Mouse (Mus musculus): Measurements from ENCODE around the gene Dlx4.

Gene Dlx4

DNA sequence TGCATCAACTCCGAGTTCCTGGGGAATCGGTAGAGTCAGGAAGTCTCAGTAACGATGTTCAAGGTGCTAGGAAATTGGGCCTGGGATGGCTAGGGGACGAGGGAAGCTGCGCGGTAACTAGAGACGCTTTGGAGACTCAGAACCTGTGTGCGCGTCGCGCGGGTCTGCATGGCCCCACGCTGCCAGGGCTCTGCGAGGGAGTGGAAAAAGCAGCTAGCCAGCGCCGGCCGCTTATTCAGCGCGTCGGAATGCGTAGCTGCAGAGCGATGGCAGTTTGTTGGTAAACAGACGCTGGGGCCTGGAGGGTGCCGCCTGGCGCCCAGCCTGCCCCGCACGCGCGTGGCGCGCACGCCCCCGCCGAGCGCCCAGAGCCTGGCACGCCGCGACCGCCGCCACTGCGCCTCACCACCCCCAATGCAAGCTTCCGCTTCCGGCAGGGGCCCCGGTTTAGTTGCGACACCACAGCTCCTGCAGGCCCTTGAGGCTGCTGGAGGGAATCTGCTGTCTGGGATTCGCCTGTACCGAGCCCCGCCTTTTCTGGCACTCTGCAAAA is at the start of gene Dlx4:
TSS of gene Dlx4 (minus strand) at position 413 of the 553 bp plus-strand sequence.
- DNase-seq (ENCODE audit: low spot score in 2 of 2) = no peak

DNA sequence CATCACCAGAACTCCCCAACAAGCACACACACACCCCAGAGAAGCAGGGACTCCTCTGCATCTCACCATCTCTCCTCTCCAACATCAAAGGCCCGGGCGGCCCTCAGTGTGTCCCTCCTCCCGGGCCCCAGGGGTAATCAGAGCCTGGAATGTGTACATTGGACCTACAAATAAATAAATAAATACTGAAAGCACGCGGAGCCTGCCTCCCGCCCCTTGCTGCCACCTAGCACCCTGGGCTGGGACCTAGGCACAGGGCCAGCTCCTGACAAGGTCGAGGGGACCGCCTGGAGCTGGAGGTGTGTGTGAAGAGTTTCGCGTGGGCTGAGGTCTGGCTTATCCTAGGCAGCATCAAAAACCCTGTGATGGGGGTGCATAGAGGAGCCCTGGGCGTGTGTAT is 43.8 kb upstream of the Dlx4 start:
- no peak for DNase-seq (ENCODE audit: low spot score in 2 of 2)

DNA sequence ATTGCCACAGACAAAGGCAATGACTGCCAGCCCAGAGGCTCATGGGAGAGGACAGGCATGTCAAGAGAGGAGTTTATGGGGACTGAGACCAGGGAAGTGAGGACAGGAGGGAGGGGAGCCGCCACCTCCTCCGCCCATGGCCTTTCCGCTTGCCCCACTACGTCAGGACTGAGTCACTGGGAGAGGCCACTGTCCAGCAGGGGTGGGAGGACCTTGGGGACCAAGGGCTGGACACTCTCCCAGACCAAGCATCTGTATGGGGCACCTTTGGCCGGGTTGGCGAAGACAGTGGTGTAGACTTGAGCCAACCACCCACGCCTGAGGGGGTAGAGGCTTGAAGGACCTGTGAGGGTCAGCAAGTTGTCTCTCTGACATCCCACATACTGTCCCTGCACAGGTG is 40.8 kb upstream of the Dlx4 start:
- DNase-seq (ENCODE audit: low spot score in 2 of 2) = no peak

DNA sequence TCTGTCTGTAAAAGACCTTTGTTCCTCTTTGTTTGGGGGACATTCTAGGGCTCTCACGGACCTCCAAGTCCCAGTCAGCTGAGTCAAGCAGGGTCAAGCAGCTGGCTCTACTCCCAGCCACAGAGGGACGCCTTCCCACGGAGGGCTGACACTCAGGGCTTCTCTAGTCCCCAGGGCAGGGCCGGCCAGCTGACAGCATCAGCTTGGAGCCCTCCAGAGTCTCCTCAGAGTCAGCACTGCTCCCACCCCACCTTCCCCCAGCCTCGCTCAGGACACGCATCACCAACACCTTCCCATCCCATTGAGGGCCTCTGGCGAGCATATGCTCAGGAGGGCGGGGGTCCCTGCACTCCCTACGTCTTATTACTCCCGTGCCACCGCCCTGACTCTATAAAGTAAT is 39.6 kb upstream of the Dlx4 start:
- no peak for DNase-seq (ENCODE audit: low spot score in 2 of 2)

DNA sequence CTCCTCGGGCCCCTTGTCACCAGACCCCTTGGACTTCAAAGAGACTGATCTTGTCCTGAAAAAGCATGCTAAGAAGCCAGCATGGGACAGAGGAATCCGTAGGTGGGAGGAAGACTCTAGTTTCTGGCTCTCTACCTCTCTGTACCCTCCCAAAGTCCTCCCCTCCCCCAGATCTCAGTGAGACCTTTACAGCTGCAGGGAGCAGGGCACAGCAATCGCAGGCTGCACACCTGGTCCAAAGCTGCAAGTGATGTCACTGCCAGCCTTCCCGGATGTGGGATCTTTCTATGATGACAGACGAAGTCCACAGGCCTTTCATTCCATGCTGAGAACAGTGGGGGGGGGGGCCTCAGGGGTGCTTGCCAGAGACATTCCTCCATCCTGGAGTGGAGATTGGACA is 38.5 kb upstream of the Dlx4 start:
- no peak for DNase-seq (ENCODE audit: low spot score in 2 of 2)

DNA sequence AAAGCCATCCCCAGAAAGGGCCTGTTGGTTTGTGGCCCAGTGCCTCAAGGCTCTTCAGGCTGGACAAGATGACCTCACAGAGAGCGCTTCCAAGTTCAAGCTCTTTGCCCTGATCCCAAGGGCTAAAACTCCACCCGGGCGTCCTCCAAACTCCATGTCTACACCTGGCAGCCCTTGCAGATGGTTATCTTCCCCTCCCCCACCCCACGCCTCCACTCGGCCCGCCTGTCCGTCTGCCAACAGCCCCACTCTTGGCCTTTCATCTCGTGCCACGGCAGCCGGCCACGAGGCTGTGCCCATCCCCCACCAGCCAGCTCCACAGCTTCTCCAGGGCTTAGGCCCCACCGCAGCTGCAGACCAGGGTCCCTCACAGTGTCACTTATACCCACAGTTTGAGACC is 33.2 kb upstream of the Dlx4 start:
- DNase-seq (ENCODE audit: low spot score in 2 of 2) = no peak

DNA sequence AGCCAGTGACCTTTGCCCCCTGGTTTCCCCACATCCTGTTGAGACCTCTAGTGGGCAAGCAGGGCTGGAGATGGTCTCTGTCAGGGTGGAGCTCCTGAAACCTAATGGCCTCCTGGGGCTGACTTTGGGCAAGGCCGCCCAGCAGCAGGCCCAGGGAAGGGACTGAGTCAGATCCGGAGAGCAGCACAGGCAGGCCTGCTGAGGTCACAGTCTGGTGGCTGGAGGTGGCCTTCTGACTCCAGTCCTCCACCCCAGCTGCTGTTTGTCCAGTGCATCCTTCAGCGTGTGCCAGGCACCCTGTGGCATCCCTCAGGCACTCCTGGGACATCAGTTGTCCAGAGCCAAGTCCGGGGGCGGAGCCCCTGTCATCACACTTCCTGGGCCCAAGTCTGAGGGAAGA is 19.8 kb upstream of the Dlx4 start:
- DNase-seq (ENCODE audit: low spot score in 2 of 2) = no peak

DNA sequence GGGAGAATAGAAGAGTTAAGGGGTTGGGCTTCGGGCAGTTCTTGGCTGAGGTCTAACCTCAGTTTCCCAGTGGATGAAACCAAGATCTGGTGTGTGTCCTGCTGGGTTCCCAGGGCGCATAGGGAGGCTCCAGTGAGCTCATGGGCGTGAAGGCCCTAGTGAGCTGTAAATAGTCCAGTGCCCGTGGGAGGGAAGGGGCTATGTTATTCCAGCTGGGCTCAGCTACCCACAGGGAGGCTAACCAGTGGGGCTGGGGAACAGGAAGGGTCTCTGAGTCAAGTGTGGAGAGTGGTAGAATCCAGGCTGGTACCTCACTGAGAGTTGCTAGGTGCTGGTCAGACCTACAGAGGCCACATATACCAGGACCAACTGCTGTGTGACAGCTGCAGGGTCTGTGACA is 15.6 kb upstream of the Dlx4 start:
- no peak for DNase-seq (ENCODE audit: low spot score in 2 of 2)

DNA sequence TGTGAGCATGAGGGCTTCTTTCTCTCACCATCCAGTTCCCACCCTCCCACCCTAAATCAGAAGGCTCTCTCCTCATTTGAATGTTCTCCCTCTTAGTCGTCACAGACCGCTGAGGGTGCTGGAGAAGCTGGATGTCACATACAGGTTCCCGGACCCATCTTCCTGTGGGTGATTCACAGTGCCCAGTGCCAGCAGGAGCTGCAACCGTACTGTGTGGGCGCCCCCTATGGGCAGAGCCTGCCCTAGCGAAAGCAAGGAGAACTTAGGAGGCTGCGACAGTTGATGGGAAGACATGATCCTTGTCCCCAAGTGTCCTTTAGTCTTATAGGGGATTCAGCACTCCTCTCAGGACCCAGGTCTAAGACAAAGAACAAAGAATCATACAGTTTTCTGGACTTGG is 14.6 kb upstream of the Dlx4 start:
- no peak for DNase-seq (ENCODE audit: low spot score in 2 of 2)

DNA sequence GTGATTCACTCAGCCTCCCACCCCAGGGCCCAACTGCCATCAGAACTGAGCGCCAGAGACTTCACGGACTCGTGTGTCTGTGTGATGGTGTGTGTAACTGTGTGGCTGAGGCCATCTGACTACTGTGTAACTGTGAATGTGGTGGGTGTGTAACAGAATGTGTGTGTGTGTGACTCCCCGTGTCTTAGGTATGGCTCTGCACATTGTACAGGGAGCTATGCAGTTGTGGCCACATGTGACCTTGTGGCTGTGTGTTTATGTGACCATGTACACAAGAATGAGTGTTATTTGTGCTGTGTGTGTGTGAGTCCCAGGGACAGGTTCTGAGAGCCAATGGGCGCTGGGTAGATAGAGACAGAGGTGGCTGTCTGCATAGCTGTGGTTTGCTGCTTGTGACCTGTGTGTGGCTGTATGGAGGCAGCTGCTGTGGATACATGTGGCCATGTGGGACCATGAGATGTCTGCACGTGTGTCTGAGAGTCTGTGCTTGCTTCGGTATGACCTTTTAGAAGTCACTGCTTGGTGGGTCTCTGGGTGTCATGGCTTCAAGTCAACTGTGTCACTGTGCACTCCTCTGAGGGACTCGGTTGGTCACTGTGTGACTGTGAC is 13.8 kb upstream of the Dlx4 start:
- no peak for DNase-seq (ENCODE audit: low spot score in 2 of 2)

DNA sequence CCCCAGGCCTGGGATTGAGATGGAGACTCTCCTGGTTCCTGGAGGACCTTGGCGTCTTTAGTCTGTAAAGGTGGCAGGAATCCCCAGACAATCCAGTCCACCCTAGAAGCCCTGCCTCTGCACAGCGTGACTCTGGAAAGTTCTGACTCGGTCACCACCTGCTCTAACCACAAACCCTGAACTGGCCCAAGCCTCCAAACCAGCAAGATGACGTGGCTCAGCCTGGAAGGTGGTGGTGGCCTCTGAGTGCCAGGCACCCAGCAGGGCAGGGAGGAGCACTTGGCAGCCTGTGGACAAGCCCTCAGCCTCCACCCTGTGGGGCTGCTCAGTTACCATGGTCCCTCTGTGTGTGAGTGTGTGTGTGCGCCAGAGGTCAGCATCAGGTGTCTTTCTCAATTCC is 11.8 kb upstream of the Dlx4 start:
- DNase-seq (ENCODE audit: low spot score in 2 of 2) = no peak

DNA sequence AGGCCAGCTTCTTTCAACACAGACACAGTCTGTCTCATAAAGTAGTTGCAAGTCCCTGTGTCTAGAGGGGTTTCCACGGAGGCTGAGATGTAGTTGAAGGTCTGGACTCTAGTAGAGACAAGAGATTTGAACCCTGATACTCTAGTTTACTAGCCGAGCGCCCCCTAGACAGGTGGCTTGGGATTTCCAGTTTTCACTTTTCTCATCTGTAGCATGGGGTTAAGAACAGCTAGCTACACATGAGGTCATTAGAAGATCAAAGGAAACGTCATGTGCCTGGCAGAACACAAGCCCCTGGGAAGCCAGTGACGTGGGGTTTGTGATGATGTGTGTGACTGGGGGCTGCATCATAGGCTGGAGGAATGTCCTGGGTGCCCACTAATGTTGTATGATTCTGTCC is 11.3 kb upstream of the Dlx4 start:
- no peak for DNase-seq (ENCODE audit: low spot score in 2 of 2)

DNA sequence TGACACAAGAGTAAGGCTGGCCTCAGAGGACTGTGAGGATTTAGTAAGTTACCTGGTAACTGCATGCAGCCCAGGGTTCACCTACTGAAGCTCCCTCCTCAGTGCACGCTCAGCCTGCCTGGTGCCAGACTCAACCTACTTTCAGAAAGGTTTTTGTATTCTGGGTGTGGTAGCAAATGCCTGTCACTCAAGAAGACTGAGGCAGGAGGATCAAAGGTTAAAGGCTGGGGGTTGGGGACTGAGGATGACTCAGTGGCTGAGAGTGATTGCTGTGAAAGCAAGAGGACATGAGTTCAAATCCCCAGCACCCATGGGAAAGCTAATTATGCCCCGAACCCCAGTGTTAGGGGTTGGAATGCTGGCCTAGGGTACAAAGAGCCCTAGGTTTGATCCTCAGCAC is 9.4 kb upstream of the Dlx4 start:
- no peak for DNase-seq (ENCODE audit: low spot score in 2 of 2)

DNA sequence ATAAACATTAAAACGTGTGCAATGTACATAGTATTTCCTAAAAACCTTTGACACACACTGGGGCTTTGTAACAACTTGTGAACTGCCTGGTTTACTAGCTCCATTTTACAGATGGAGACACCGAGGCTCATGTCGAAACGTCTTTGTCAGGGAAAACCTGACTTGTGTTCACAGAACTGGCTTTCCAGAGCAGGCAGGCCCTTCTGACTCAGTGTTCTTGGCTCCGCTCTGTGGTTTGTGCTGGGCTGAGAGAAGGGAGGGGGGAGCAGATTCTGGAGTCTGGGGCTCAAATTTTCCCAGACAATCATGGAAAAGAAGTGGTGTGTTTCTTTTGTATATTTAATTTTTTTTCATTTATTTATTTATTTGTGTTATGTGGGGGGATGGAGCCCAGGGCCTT is 7.6 kb upstream of the Dlx4 start:
- DNase-seq (ENCODE audit: low spot score in 2 of 2) = no peak

DNA sequence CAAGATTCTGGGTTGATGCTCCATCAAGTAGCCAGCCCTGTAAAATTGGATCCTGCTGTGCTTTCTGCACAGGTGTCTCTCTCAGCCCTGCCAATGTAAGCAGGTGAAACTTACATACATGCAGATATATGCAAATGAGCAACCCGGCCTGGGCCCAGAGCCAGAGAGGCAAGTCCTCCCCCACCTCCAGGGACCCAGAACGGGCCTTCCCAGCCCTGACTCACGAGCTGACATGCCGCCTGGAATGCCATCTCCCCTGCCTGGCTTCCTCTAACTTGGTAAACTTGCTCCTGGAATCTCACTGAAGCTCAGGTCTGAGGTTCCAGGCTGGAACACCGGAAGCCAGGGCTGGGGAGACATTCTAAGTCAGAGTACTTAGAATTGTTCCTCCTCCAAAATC is 7.1 kb upstream of the Dlx4 start:
- DNase-seq (ENCODE audit: low spot score in 2 of 2) = no peak

DNA sequence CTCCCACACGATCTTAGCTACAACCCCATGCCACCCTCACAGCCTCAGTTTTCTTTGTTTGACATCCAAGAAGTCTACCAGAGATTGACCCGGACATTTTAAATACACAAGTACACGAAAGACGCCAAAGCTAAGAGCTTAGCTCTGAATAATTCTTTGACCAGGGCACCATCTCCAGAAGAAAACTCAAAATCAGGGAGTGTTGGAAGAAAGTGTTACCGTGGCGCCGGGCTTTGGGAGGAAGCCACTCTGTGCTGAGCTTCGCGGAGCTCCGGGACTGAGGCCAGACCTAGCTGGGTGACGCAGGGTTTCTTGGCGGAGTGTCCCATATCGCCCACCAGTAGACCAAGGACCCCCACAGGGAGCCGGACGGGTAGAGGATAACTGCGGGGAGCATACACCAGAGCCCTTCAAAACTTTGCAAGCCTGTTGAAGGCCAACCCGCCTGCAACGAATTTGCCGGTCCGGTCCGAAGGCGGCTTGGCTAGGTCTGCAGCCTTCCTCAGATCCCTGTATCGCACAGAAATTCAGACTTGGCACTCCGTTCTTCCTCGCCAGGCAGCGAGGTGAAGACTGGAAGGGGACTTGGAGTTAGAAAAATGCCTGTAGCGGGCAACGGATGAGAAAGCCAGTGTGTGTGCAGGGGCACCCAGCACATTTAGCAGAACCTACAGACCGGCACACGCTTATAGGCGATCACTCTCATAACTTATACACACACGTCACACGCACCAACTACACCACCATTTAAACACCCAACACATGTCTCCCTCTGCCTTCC is 4.4 kb upstream of the Dlx4 start:
- DNase-seq (ENCODE audit: low spot score in 2 of 2) = no peak

DNA sequence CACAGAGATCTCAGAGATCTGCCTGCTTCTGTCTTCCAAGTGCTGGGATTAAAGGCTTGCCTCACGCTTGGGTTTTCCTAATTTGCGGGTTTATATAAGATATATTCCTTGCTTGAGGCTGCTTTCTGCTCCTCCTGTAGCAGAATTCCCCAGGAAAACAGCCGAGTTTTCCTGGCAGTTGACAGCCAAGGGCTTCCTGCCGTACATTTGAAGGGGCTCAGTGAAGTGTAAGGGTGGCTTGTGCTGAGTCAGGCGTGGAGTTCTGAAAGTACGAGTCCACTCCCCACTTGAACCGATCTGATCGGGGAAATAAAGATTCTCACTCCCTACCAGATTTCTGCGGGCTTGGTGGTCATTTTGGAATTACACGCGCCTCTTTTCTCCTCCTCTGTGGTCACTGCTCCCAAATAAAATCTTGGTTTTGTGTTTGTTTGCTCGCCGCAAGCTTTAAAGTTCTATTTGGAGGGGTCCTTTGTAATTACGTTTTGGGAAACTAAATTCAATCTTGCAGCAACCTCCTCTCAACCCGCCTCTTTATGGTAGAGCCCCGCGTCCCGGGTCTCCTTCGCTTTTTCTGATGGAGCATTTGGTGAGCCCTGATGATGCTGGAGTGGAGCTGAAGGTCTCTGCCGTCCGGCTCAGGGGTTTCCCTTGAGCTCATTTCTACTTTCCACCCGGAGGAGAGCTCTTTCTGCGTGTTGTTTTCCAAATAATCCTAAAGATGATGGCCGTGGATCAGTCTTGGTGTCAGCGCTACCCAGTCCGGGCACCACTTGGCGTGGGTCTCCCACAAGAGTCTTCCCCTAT is 3.6 kb upstream of the Dlx4 start:
- DNase-seq (ENCODE audit: low spot score in 2 of 2) = no peak

DNA sequence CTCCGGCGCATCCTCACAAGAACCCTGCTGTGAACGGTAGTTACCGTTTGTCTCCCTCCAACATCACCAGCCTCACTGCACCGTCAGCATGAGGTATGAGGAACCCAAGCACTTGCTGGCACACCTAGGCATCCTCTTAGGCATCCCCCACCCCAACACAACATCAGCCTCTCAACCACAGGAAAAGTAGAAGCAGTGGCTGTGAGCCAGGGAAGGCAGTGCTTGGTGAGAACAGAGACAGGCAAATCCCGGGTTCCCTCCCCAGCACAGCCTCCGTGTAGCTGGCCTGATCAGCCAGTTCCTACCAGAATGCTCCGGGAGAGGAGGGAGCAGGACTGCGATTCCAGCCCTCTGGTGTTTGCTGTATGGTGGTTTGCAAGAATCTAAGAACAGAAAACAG is 2.7 kb upstream of the Dlx4 start:
- DNase-seq (ENCODE audit: low spot score in 2 of 2) = no peak

DNA sequence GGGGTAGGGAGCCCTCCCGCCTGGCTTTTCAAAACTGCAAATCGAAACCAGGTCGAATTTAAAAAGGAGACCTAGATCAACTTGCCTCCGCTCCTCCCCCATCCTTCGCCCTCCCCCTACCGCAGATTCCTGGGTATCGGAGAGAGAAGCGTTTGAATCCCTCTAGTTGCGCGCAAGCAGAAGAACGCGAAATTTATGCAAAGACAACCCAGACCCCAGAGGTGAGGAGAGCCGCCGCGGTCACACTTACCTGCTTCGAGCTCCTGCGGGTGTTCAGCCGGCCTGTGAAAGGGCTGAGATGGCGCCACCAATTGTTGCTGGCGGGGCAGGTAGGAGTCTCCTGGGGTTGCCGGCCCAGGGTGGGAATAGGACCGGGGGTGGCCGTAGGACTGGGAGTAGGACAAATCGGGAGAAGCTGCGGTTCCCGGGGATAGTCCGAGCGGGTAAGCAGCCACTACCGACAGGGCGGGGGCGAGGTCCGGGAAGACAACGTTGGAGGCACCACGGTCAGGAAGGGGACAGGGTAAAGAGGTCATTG is 1.0 kb downstream of the Dlx4 start:
- DNase-seq (ENCODE audit: low spot score in 2 of 2) = no peak

DNA sequence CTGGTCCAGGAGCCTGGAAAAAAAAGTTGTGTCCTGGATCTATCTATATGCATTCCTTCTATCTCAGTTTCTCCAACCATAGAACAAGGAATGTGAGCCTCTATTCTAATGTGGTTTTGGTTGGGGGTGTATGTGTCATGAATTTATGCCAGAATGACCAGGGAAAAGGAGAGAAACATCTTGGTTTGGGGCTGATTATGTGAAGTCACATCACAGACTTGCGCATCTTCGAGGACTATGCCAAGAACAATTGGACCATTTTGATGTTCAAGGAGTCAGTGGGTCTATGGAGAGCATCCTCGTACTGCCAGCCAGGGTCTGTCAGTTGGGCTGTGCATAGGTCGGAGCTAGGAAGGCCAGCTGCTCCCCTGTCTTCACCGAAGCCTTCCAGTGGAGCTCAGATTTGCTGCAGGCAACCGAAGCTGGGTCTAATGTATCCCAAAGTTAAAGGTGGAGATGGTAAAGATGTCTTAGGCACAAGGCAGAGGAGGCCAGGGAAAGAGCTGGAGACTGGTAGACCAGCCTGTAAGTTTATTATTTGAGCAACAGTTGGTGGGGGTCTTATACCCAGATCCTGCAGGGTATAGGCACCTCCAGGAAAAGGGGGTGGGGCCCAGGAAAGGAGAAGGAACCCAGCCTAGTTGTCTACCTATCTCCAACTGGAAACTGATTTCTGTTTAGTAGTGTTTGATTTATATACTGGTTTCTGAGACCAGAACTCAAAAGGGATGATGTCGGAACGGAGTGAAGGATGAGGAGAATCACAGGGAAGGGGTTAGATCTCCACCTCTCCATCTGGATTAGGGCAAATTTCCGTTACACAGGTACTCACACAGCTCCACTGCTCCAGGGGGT is 1.7 kb downstream of the Dlx4 start:
- DNase-seq (ENCODE audit: low spot score in 2 of 2) = no peak

DNA sequence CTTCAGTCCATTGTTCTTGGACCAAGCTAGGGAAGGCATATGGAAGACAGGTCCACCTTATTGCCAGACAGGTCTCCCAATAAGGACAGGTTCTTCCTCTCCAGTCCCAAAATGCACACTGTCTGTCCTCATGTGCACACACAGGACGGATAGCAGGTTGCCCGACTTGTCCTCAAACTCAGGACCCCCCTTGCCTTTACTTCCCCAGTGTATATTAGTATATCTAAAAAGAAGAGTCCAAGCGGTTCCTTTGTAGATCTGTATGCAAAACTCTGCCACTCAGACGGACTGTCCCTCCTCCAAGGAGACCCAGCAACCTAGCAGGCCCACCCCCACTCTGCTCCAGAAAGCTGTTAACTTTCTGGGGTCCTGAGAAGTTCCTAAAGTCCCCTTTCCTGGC is 2.4 kb downstream of the Dlx4 start:
- no peak for DNase-seq (ENCODE audit: low spot score in 2 of 2)
